Mouse (Mus musculus): Measurements from ENCODE around the gene Ppp6r1. TPM values are rescaled to one million over a fixed set of nuclear protein-coding genes. Genes with fewer than 3 reads are reported as not detected.

Ppp6r1 gene
- polyA plus RNA-seq (2017; shearing (Covaris generic)) = 282 TPM

DNA sequence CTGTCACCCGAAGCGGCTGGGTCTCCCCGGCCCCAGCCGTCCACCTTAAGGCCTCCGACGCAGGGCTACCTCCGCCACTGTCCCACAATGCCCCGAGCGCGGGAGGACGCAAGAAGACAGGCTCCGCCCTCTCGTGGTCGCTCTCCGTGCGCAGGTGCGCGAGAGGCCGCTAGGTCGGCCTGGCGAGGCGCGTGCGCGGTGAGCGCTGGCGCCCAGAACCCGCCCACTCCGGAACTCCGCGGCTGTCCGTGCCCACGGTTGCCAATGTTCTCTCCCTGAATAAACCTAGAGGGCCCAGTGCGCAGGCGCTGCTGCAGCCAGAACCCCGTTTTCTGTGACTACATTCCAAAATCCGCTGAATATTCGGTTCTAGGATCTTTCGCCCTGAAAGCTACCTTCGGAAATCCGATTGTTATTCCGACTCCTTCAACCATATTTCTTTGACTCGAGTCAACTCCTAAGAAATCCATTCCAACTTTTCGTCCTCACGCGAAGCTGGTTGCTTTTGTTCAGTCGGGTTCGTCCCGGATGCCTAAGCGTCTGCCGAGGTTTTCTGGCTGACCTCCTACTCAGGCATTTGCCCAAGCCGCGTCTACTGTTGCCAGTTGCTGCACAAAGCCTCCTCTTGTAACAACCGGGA is at the start of gene Ppp6r1:
Ppp6r1 (minus strand) TSS at position 108 of the 640 bp plus-strand sequence.

DNA sequence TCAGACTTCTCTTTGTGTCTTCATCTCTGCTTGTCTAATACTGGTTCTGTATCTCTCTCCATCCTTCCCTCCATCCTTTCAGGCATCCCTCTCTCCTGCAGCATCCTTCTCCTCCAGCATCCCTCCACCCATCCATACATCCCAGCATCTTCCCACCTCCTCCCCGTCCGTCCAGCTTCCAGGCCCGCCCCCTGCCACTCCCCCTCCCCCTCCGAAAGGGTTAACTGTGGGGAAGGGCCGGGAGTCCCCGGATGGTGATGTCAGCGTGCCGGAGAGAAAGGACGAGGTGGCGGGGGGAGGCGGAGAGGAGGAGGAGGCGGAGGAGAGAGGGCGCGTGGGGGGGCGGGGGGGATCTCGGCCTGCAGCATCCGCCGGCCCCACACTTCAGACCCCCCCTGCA is 31.6 kb upstream of the Ppp6r1 start, which contains the start of gene Brsk1:
Brsk1 (plus strand) TSS at position 218 of the 400 bp plus-strand sequence.

DNA sequence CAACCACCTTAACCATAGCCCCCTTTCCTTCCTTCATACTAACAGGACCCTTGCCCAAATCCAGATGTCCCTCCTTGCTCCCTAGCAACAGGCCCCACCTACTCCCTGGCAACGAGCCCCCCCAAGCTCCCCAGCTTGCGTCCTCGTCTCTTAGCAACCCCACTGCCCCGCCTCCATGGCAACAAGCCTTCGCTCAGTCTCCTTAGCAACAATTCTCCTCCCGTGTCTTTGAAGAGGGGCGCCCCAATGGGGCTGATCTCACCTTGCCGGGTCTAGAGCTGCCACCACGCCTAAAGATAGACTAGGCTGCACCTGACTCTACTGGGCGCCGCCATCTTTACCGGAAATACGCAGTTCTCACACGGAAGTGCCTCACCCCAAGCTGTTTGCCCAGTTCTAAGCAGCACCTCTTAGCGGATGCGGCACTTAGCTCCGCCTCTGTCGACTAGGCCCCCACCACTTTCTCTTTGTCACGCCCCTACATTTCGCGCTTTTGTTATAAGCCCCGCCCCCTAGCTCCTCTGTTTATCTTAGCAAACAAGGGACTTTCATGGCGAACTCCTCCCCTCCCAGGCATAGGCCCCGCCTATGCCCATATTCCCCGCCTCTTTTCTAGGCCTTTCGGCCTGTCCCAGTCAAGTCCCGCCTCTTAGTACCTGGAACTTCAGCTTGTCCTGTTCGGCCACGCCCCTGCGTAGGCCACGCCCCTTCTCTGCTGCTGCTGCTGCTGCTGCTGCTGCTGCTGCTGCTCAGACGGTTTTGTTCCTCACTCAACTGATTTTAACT is 26.0 kb upstream of the Ppp6r1 start, which contains the start of gene Hspbp1:
Hspbp1 (minus strand) TSS at position 437 of the 786 bp plus-strand sequence.

DNA sequence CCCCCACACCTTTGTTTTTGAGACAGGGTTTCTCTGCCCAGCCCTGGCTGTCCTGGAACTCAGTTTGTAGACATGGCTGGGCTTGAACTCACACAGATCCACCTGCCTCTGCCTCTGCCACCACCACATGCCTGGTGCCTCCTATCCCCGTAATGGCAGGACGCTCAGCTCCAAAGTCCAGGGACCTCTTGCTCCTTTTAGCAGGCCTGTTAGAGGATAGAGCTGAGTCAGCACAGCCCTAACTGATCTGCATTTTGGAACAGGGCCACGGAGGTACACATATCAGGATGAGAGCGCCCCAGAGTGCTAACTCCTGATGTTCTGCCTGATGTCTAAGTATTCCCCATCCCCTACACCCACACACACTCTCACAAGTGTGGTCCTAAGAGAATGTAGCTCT is 27.8 kb downstream of the Ppp6r1 start, which contains the start of gene Tmem86b:
Tmem86b (minus strand) TSS at position 392 of the 400 bp plus-strand sequence.

DNA sequence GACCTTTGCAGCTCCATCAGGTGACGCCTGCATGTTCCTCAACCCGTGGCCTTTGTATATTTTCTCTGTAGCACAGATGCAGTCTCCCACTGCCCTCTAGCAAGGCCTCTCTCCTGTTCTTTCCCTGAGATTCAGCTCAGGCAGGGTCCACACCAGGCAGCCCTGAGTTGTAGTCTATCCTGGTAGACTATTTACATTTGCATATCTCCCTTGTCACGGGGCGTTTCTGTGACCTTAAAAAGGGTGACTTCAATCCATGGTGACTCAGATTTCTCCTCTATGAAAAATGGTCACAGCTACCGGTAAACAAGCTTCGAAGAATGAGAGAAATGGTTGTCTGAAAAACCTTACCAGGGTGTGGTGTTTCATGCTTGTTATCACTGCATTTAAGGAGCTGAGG is 54.9 kb downstream of the Ppp6r1 start, which contains the start of gene Ptprh:
Ptprh (minus strand) TSS at position 169 of the 400 bp plus-strand sequence.

Other genes with a start within 250 kb of the Ppp6r1 start
- gene Rdh13, start 213.4 kb downstream of the Ppp6r1 start, polyA plus RNA-seq (2017; shearing (Covaris generic)) = 5.1 TPM
- 11.5 TPM for gene Eps8l1, start 198.3 kb downstream of the Ppp6r1 start, polyA plus RNA-seq (2017; shearing (Covaris generic))
- gene Ppp1r12c, start 157.3 kb downstream of the Ppp6r1 start, polyA plus RNA-seq (2017; shearing (Covaris generic)) = 302 TPM
- 6.2 TPM for gene Tnnt1, start 142.6 kb downstream of the Ppp6r1 start, polyA plus RNA-seq (2017; shearing (Covaris generic))
- not detected for gene Tnni3, start 134.8 kb downstream of the Ppp6r1 start, polyA plus RNA-seq (2017; shearing (Covaris generic))
- 0.17 TPM for gene Dnaaf3, start 126.6 kb downstream of the Ppp6r1 start, polyA plus RNA-seq (2017; shearing (Covaris generic))
- gene Syt5, start 111.5 kb downstream of the Ppp6r1 start, polyA plus RNA-seq (2017; shearing (Covaris generic)) = not detected
- gene Ptprh, start 55.0 kb downstream of the Ppp6r1 start, polyA plus RNA-seq (2017; shearing (Covaris generic)) = not detected
- 16.4 TPM for gene Tmem86b, start 27.6 kb downstream of the Ppp6r1 start, polyA plus RNA-seq (2017; shearing (Covaris generic))
- 76.5 TPM for gene Hspbp1, start 26.0 kb upstream of the Ppp6r1 start, polyA plus RNA-seq (2017; shearing (Covaris generic))
- gene Brsk1, start 31.6 kb upstream of the Ppp6r1 start, polyA plus RNA-seq (2017; shearing (Covaris generic)) = not detected
- gene Tmem150b, start 66.2 kb upstream of the Ppp6r1 start, polyA plus RNA-seq (2017; shearing (Covaris generic)) = not detected
- 37.1 TPM for gene Kmt5c, start 81.1 kb upstream of the Ppp6r1 start, polyA plus RNA-seq (2017; shearing (Covaris generic))
- 2.0 TPM for gene Cox6b2, start 94.1 kb upstream of the Ppp6r1 start, polyA plus RNA-seq (2017; shearing (Covaris generic))
- not detected for gene Fam71e2, start 112.3 kb upstream of the Ppp6r1 start, polyA plus RNA-seq (2017; shearing (Covaris generic))
- not detected for gene Il11, start 123.8 kb upstream of the Ppp6r1 start, polyA plus RNA-seq (2017; shearing (Covaris generic))
- gene Tmem190, start 123.9 kb upstream of the Ppp6r1 start, polyA plus RNA-seq (2017; shearing (Covaris generic)) = not detected
- 2.8 TPM for gene Tmem238, start 130.6 kb upstream of the Ppp6r1 start, polyA plus RNA-seq (2017; shearing (Covaris generic))
- 358 TPM for gene Rpl28, start 133.9 kb upstream of the Ppp6r1 start, polyA plus RNA-seq (2017; shearing (Covaris generic))
- 236 TPM for gene Ube2s, start 153.6 kb upstream of the Ppp6r1 start, polyA plus RNA-seq (2017; shearing (Covaris generic))
- 0.12 TPM for gene Shisa7, start 185.7 kb upstream of the Ppp6r1 start, polyA plus RNA-seq (2017; shearing (Covaris generic))
- gene Isoc2b, start 211.2 kb upstream of the Ppp6r1 start, polyA plus RNA-seq (2017; shearing (Covaris generic)) = 7.4 TPM
- 0.77 TPM for gene Isoc2a, start 218.1 kb upstream of the Ppp6r1 start, polyA plus RNA-seq (2017; shearing (Covaris generic))
- gene Gm36210, start 247.5 kb upstream of the Ppp6r1 start, polyA plus RNA-seq (2017; shearing (Covaris generic)) = not detected